Mouse (Mus musculus) limb, embryonic 13.5 days (tissue): ENCODE data around the gene Dok3. TPM values are rescaled to one million over a fixed set of nuclear protein-coding genes. Genes with fewer than 3 reads are reported as not detected.

ENCODE experiments used
- ATAC-seq: fragments of 200-750 bp; cut with Nextera tagmentation; 2 replicates; pipeline ENCODE4 v1.8.0; 2017; ENCODE audit warnings: low read depth, moderate number of reproducible peaks, moderate TSS enrichment; ENCODE audit not compliant: low FRiP score
- H3K27ac ChIP-seq: fragments of 300-500 bp; sonication (generic); 2 replicates; pipeline ENCODE4 v1.5.1; 2015; ENCODE audit warnings: inconsistent platforms, mild to moderate bottlenecking, moderate library complexity
- H3K27me3 ChIP-seq: fragments of 300-500 bp; sonication (generic); 2 replicates; pipeline ENCODE4 v1.6.1; 2015; ENCODE audit warnings: mild to moderate bottlenecking, inconsistent platforms
- H3K36me3 ChIP-seq: fragments of 300-500 bp; sonication (generic); 2 replicates; pipeline ENCODE4 v1.6.1; 2015; ENCODE audit warnings: inconsistent platforms, mild to moderate bottlenecking, moderate library complexity
- H3K4me1 ChIP-seq: fragments of 300-500 bp; sonication (generic); 2 replicates; pipeline ENCODE4 v1.6.1; 2015; ENCODE audit warnings: inconsistent platforms
- H3K4me2 ChIP-seq: fragments of 300-500 bp; sonication (generic); replicated peaks from 2 replicates; pipeline ENCODE4 v1.6.1; 2015; ENCODE audit warnings: inconsistent platforms, mild to moderate bottlenecking, moderate library complexity
- H3K4me3 ChIP-seq: fragments of 300-500 bp; sonication (generic); 2 replicates; pipeline ENCODE4 v1.5.1; 2015; ENCODE audit warnings: moderate library complexity, mild to moderate bottlenecking, inconsistent platforms
- H3K9ac ChIP-seq: fragments of 300-500 bp; sonication (generic); 2 replicates; pipeline ENCODE4 v1.6.1; 2015; ENCODE audit warnings: mild to moderate bottlenecking, inconsistent platforms
- H3K9me3 ChIP-seq: fragments of 300-500 bp; sonication (generic); 2 replicates; pipeline ENCODE4 v1.6.1; 2016; ENCODE audit warnings: inconsistent platforms
- WGBS: fragments of 180-500 bp; shearing (Covaris S2); methylation state at CpG from one replicate; pipeline ENCODE4 v1.1.7; 2015; 5-methylcytosine and 5-hydroxymethylcytosine counted together
- polyA plus RNA-seq: library from polyadenylated mRNA; unstranded; fragments of >200 nt; fragmentation: Nextera tagmentation; extraction: Ambion mirVana; gene quantifications from 2 replicates; pipeline ENCODE4 v1.2.1, GENCODE M21; 2015

The Dok3 gene
- polyA plus RNA-seq, 1 experiment from 2014 or later: 2.9 TPM

DNA sequence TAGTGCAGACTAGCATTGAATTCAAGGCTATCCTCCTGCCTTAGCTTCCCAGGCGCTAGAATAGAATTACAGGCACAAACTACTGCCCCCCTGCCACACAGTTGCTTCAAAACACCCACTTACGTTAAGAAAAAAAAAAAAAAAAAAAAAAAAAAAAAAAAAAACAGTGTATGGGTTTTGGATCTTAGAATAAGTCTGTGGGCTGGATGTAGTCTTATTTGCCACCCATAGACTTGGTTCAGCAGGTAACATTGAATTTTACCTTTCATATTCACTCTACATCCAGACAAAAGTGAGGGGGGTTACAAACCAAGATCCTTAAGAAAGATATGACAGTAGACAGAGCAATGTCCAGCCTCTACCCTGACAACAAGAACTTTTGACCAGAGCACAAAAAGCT lies 38.9 kb upstream of the Dok3 start:
- peaks cover 28% of the 10 kb centered on the region for H3K4me1 ChIP-seq
- no peaks in the 10 kb centered on the region for H3K9me3 ChIP-seq
- H3K27me3 ChIP-seq: no peaks in the 10 kb centered on the region
- no peak overlapping the region for H3K4me3 ChIP-seq
- no peak overlapping the region for H3K4me2 ChIP-seq
- H3K36me3 ChIP-seq: peaks cover 29% of the 10 kb centered on the region
- ATAC-seq: no peak
- no peak overlapping the region for H3K9ac ChIP-seq
- H3K27ac ChIP-seq: no peak overlapping the region
- 74% methylated on average over 2 of the region's 2 CpGs for WGBS

DNA sequence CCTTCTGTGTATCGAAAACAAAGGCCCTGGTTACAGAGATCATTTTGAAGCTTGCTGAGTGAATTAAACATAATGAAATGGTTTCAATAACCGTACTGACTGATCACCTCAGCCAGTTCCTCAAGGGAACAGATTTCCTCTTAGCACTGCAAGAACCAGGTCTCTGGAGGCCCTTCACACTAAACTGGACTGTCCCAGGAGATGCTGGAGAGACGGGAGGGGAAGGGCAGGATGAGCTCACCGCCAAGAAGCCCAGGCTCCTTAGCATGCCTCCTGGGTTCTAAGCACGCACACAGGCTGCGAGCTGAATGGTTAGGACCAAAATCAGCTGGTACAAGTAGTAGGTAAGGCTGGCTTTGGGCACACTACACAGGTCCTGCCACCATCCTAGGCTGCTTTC lies 37.9 kb upstream of the Dok3 start:
- H3K9ac ChIP-seq: no peak overlapping the region
- no peaks in the 10 kb centered on the region for H3K27me3 ChIP-seq
- peaks cover 29% of the 10 kb centered on the region for H3K36me3 ChIP-seq
- no peaks in the 10 kb centered on the region for H3K9me3 ChIP-seq
- H3K4me1 ChIP-seq: peaks cover 25% of the 10 kb centered on the region
- no peak overlapping the region for H3K27ac ChIP-seq
- ATAC-seq: no peak
- WGBS: 90% methylated on average over 6 of the region's 6 CpGs
- H3K4me2 ChIP-seq: no peak overlapping the region
- no peak overlapping the region for H3K4me3 ChIP-seq

DNA sequence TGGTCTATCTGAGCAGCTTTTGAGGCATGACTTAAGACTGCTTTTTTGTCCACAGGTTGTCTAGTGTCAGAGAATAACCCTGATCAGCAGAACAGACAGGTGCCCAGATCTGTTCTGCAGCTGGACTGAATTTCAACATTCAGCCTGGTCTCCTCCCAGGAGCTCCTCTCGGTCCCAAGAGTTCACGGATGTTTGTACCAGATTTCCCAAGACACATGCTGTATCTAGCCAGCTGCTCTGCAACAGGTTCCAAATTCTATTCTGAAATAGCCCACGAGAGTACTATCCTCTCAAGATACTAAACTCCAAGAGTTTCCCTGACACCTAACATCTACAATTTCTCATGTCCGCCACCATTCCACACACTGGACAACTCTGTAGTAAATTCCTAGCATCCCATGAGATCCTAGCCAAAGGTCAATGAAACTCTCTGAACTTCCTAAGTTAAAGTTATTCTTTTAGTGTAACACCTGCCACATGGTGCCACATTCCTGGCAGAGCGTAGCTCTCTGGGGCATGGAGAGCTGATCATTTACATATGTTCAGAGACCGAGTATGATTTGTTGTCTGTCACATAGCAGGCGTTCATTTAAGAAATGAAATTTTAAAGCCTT lies 34.3 kb upstream of the Dok3 start:
- Histone ChIP-seq H3K4me1 (peaks cover 11% of the 10 kb centered on the region), H3K27me3 (no peaks in the 10 kb centered on the region), H3K27ac (no peak overlapping the region; the same call in 1 of the 2 replicates), H3K4me3 (no peak overlapping the region), H3K9ac (no peak overlapping the region), H3K36me3 (peaks cover 40% of the 10 kb centered on the region), H3K9me3 (no peaks in the 10 kb centered on the region), H3K4me2 (no peak overlapping the region)
- ATAC-seq: no peak
- WGBS: 66% methylated on average over 7 of the region's 7 CpGs

DNA sequence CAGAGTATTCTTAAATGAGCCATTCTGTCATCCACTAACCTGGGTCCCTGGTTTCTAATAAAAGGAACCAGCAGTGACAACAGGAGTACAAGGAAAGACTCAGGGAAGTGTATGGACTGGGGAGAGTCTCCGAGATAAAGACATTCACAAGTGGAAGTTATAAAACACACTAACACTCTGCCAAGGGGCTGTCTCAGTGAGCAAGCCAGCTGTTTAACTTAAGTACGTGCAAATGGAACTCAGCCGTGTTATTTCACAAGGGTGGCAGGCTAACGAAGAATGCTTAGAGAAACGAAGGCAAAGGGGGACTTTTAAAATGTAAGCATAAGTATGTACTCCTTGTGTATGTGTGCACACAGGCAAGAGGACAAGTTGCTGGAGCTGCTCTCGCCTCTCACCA lies 28.4 kb upstream of the Dok3 start:
- no peak for ATAC-seq
- H3K27me3 ChIP-seq: no peaks in the 10 kb centered on the region
- H3K9ac ChIP-seq: no peak overlapping the region
- peaks cover 60% of the 10 kb centered on the region for H3K36me3 ChIP-seq
- H3K4me3 ChIP-seq: no peak overlapping the region
- H3K27ac ChIP-seq: no peak overlapping the region
- H3K4me2 ChIP-seq: no peak overlapping the region
- H3K9me3 ChIP-seq: no peaks in the 10 kb centered on the region
- 71% methylated on average over 6 of the region's 6 CpGs for WGBS
- H3K4me1 ChIP-seq: no peaks in the 10 kb centered on the region

- Histone ChIP-seq H3K4me3 (no peak overlapping the region), H3K4me1 (no peaks in the 10 kb centered on the region), H3K36me3 (peaks cover 67% of the 10 kb centered on the region), H3K4me2 (no peak overlapping the region), H3K27ac (no peak overlapping the region), H3K9me3 (no peaks in the 10 kb centered on the region), H3K9ac (no peak overlapping the region), H3K27me3 (no peaks in the 10 kb centered on the region)
- 92% methylated on average over 9 of the region's 9 CpGs for WGBS
- ATAC-seq: no peak
Measured at GRCm38 (mm10) chr13:55555921-55556320, 26.8 kb upstream of the Dok3 start.

GRCm38 (mm10) chr13:55549061-55549460 lies 20.0 kb upstream of the Dok3 start:
- H3K9me3 ChIP-seq: no peaks in the 10 kb centered on the region
- H3K4me1 ChIP-seq: no peaks in the 10 kb centered on the region
- no peak overlapping the region for H3K4me2 ChIP-seq
- H3K27me3 ChIP-seq: no peaks in the 10 kb centered on the region
- no peak overlapping the region for H3K9ac ChIP-seq
- H3K36me3 ChIP-seq: peaks cover 99% of the 10 kb centered on the region
- ATAC-seq: no peak
- 90% methylated on average over 15 of the region's 15 CpGs for WGBS
- no peak overlapping the region for H3K4me3 ChIP-seq
- H3K27ac ChIP-seq: no peak overlapping the region

- peaks cover 99% of the 10 kb centered on the region for H3K36me3 ChIP-seq
- no peaks in the 10 kb centered on the region for H3K4me1 ChIP-seq
- H3K9me3 ChIP-seq: no peaks in the 10 kb centered on the region
- no peak overlapping the region for H3K9ac ChIP-seq
- ATAC-seq: no peak
- H3K4me3 ChIP-seq: no peak overlapping the region
- H3K27me3 ChIP-seq: no peaks in the 10 kb centered on the region
- H3K4me2 ChIP-seq: no peak overlapping the region
- WGBS: 89% methylated on average over 5 of the region's 5 CpGs
- H3K27ac ChIP-seq: no peak overlapping the region
Measured at GRCm38 (mm10) chr13:55548426-55548825, 19.3 kb upstream of the Dok3 start.

DNA sequence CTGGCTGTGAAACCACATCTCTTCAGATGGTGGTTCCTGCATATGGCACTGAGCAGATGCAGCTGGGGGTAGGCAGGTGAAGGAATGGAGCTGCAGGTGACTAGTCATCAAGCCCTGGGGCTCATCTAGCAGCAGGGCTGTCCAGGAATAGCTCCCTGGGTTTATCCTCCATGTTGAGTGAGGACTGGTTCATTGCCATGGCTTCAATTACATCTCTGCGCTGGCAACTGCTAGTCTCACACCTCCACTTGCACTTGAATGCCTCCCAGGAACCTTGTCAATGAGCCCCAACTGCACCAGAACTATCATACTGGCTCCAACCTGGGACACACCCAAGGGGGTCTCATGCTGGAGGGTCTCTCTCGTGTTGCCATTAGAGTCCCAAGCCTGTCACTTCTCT lies 18.8 kb upstream of the Dok3 start:
- H3K9me3 ChIP-seq: no peaks in the 10 kb centered on the region
- no peaks in the 10 kb centered on the region for H3K4me1 ChIP-seq
- WGBS: 88% methylated on average over 2 of the region's 2 CpGs
- ATAC-seq: no peak
- H3K36me3 ChIP-seq: peaks cover 99% of the 10 kb centered on the region
- no peak overlapping the region for H3K27ac ChIP-seq
- no peaks in the 10 kb centered on the region for H3K27me3 ChIP-seq
- no peak overlapping the region for H3K4me3 ChIP-seq
- H3K4me2 ChIP-seq: no peak overlapping the region
- no peak overlapping the region for H3K9ac ChIP-seq

- 91% methylated on average over 6 of the region's 6 CpGs for WGBS
- no peaks in the 10 kb centered on the region for H3K9me3 ChIP-seq
- no peak overlapping the region for H3K9ac ChIP-seq
- peaks cover 100% of the 10 kb centered on the region for H3K36me3 ChIP-seq
- H3K4me1 ChIP-seq: no peaks in the 10 kb centered on the region
- no peak overlapping the region for H3K4me3 ChIP-seq
- no peak overlapping the region for H3K4me2 ChIP-seq
- H3K27ac ChIP-seq: no peak overlapping the region
- no peak for ATAC-seq
- H3K27me3 ChIP-seq: no peaks in the 10 kb centered on the region
Measured at GRCm38 (mm10) chr13:55544792-55545191, 15.7 kb upstream of the Dok3 start.

- H3K4me3 ChIP-seq: no peak overlapping the region
- peaks cover 100% of the 10 kb centered on the region for H3K36me3 ChIP-seq
- WGBS: 88% methylated on average over 8 of the region's 8 CpGs
- no peak overlapping the region for H3K27ac ChIP-seq
- H3K27me3 ChIP-seq: no peaks in the 10 kb centered on the region
- no peak overlapping the region for H3K9ac ChIP-seq
- H3K4me1 ChIP-seq: no peaks in the 10 kb centered on the region
- no peaks in the 10 kb centered on the region for H3K9me3 ChIP-seq
- no peak overlapping the region for H3K4me2 ChIP-seq
- no peak for ATAC-seq
Measured at GRCm38 (mm10) chr13:55543447-55543846, 14.4 kb upstream of the Dok3 start.

DNA sequence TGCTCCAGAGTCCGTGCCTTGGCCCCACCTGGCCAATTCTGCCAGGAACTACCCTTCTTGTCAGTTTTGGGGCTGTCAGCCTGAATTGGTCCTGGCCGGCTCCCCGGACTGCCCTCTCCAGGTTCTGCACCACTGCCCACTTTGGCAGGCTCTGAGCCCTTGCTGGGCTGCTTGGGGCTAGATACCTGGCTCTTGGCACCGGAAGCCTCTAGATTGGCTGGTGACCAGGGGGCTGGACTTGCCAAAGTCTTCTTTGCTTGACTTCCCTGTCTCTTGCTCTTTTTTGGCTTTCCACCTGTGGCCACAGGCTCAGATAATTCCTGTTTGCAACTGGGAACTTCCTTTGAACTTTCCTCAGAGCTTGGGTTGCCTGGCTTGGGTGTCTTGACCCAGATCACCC lies 13.8 kb upstream of the Dok3 start:
- 98% methylated on average over 4 of the region's 4 CpGs for WGBS
- no peaks in the 10 kb centered on the region for H3K9me3 ChIP-seq
- peaks cover 100% of the 10 kb centered on the region for H3K36me3 ChIP-seq
- no peaks in the 10 kb centered on the region for H3K4me1 ChIP-seq
- no peak for ATAC-seq
- no peaks in the 10 kb centered on the region for H3K27me3 ChIP-seq
- no peak overlapping the region for H3K27ac ChIP-seq
- H3K4me3 ChIP-seq: no peak overlapping the region
- H3K4me2 ChIP-seq: no peak overlapping the region
- H3K9ac ChIP-seq: no peak overlapping the region

DNA sequence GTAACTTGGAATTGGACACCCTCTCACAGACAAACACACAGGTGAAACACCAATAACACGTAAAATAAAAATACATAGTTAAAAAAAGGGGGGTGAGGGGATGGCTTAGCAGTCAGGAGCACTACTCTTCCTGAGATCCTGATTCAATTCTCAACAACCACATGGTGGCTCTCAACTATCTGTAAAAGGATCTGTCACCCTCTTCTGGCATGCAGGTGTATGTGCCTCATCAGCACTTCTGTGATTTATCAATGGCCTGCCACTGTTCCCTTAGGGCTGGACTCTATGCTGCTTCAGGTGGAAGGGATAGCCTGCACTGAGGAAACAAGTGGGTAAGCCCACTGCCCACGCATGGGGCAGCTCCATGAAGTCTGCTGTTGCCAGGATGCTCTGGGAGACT lies 11.8 kb upstream of the Dok3 start:
- no peak overlapping the region for H3K27ac ChIP-seq
- no peaks in the 10 kb centered on the region for H3K27me3 ChIP-seq
- H3K4me3 ChIP-seq: no peak overlapping the region
- H3K4me1 ChIP-seq: peaks cover 4% of the 10 kb centered on the region; the same call in 1 of the 2 replicates
- no peak overlapping the region for H3K4me2 ChIP-seq
- no peak for ATAC-seq
- no peaks in the 10 kb centered on the region for H3K9me3 ChIP-seq
- H3K36me3 ChIP-seq: peaks cover 87% of the 10 kb centered on the region
- WGBS: 85% methylated on average over 2 of the region's 2 CpGs
- no peak overlapping the region for H3K9ac ChIP-seq
